Mouse (Mus musculus) forebrain, embryonic 10.5 days (tissue): Measurements from ENCODE around the gene Gm49721. TPM values are rescaled to one million over a fixed set of nuclear protein-coding genes. Genes with fewer than 3 reads are reported as not detected.
"Not testable (repeated sequence)": the region's sequence is repeated elsewhere in the genome, so short reads cannot be mapped to it uniquely, and the experiment has no call there.

Experiments
- DNase-seq: peaks from one replicate; pipeline ENCODE4 v3.0.0-alpha.2; 2017; ENCODE audit warnings: low spot score; ENCODE audit errors: extremely low spot score
- H3K27ac ChIP-seq: fragments of 300-500 bp; sonication (generic); 2 replicates; pipeline ENCODE4 v1.5.1; 2016; ENCODE audit warnings: mild to moderate bottlenecking
- H3K27me3 ChIP-seq: fragments of 300-500 bp; sonication (generic); 2 replicates; pipeline ENCODE4 v1.6.1; 2016; ENCODE audit warnings: mild to moderate bottlenecking; ENCODE audit not compliant: poor library complexity, severe bottlenecking
- H3K36me3 ChIP-seq: fragments of 300-500 bp; sonication (generic); replicated peaks from 2 replicates; pipeline ENCODE4 v1.6.1; 2016; ENCODE audit warnings: mild to moderate bottlenecking, moderate library complexity
- H3K4me1 ChIP-seq: fragments of 300-500 bp; sonication (generic); 2 replicates; pipeline ENCODE4 v1.6.1; 2016
- H3K4me3 ChIP-seq: fragments of 300-500 bp; sonication (generic); 2 replicates; pipeline ENCODE4 v1.5.1; 2016; ENCODE audit warnings: mild to moderate bottlenecking, moderate library complexity
- H3K9me3 ChIP-seq: fragments of 300-500 bp; sonication (generic); 2 replicates; pipeline ENCODE4 v1.6.1; 2016; ENCODE audit warnings: mild to moderate bottlenecking, moderate library complexity
- WGBS: fragments of 180-500 bp; shearing (Covaris S2); methylation state at CpG from one replicate; pipeline ENCODE4 v1.1.7; 2016; 5-methylcytosine and 5-hydroxymethylcytosine counted together
- polyA plus RNA-seq: library from polyadenylated mRNA; unstranded; fragments of >200 nt; fragmentation: Nextera tagmentation; extraction: Ambion mirVana; gene quantifications from 2 replicates; pipeline ENCODE4 v1.2.1, GENCODE M21; 2016

Gm49721 gene
- 0.31 TPM in 1 of 2 replicates, not detected in the other for polyA plus RNA-seq

- H3K4me3 ChIP-seq, result peak within 1 kb of the TSS; percentile 58
- not testable (repeated sequence) for H3K9me3 ChIP-seq, H3K36me3 ChIP-seq, H3K27me3 ChIP-seq, H3K4me1 ChIP-seq
- under 1% methylated on average over 57 of the region's 68 CpGs for WGBS
- peak within 1 kb of the TSS; percentile 85 for H3K27ac ChIP-seq
- DNase-seq, result peak; percentile 41
These were observed at the start of gene Gm49721 for GRCm38 (mm10) chr17:6978287-6979248. Gm49721 (plus strand) TSS chr17:6978904.

- 96% methylated on average over 7 of the region's 7 CpGs for whole genome bisulfite sequencing
- DNase-seq, H3K9me3 ChIP-seq, H3K36me3 ChIP-seq, H3K27me3 ChIP-seq, H3K27ac ChIP-seq, H3K4me1 ChIP-seq, H3K4me3 ChIP-seq: not testable (repeated sequence)
These were observed 47.1 kb upstream of the Gm49721 start for GRCm38 (mm10) chr17:6931625-6932024.

DNA sequence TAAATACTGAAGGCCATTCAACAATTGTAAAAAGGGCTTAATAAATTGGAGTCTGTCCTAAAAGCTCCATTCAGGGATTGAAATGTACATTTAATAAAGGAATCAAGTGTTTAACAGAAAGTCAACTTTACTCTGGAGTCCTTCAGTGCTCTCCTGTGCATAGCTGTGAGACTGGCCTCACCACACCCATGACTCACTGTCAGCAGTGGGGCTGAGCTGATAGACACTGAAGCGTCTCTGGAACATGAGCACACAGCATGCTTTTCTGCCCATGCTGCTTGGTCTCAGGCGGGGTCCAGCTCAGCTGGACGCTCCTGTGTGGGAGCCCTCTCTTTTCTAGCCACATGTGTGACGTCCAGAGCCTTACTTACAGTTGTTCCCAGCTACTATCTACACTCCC, 36.1 kb upstream of the Gm49721 start:
- not testable (repeated sequence) for H3K27me3 ChIP-seq, H3K9me3 ChIP-seq, H3K4me3 ChIP-seq, DNase-seq, H3K27ac ChIP-seq, H3K36me3 ChIP-seq, H3K4me1 ChIP-seq
- no CpG with 5 or more reads among the region's 4 CpGs for WGBS

GRCm38 (mm10) chr17:6947637-6947983, 31.1 kb upstream of the Gm49721 start:
- not testable (repeated sequence) for DNase-seq, H3K27ac ChIP-seq, H3K4me1 ChIP-seq, H3K9me3 ChIP-seq, H3K27me3 ChIP-seq, H3K36me3 ChIP-seq
- H3K4me3 ChIP-seq, result peak overlapping the region; percentile 62
- WGBS, result 0% methylated on average over 1 of the region's 8 CpGs

GRCm38 (mm10) chr17:6947984-6948768, 30.5 kb upstream of the Gm49721 start, which contains the start of gene Rsph3b:
Rsph3b (minus strand) TSS chr17:6948682.
- H3K27ac ChIP-seq, result peak within 1 kb of the TSS; percentile 87
- H3K36me3 ChIP-seq, H3K27me3 ChIP-seq, H3K4me1 ChIP-seq, H3K9me3 ChIP-seq: not testable (repeated sequence)
- peak within 1 kb of the TSS; percentile 62 for H3K4me3 ChIP-seq
- peak; percentile 91 for DNase-seq
- WGBS, result 1% methylated on average over 70 of the region's 73 CpGs

- H3K36me3 ChIP-seq, DNase-seq, H3K4me1 ChIP-seq, H3K9me3 ChIP-seq, H3K27me3 ChIP-seq: not testable (repeated sequence)
- WGBS, result 22% methylated on average over 9 of the region's 9 CpGs
- H3K4me3 ChIP-seq, result peak overlapping the region; percentile 62
- H3K27ac ChIP-seq, result peak overlapping the region; percentile 87
These were observed 29.9 kb upstream of the Gm49721 start for GRCm38 (mm10) chr17:6948769-6949228.

DNA sequence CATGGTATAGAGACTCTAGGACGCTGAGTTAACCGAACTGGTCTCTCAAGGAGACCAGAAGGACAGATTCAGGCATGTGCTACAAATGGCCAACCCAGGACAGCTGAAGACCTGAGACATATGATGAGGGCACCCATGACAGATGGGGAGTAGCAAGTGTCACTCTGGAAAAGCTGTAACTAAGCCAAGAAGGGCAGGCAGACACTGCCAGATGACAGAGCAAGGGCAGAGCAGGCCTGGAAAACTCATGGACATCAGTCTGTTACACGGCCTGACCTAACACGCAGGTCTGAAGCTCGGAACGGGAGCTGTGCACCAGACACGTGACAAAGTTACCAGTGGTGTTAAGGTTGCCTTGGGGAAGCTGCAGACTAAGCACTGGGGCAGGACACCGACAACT, 19.8 kb upstream of the Gm49721 start:
- DNase-seq, H3K9me3 ChIP-seq, H3K27me3 ChIP-seq, H3K4me1 ChIP-seq, H3K27ac ChIP-seq, H3K4me3 ChIP-seq: not testable (repeated sequence)
- WGBS, result 94% methylated on average over 7 of the region's 8 CpGs
- H3K36me3 ChIP-seq, result peaks cover 23% of the 10 kb centered on the region

GRCm38 (mm10) chr17:6959543-6960259, 19.0 kb upstream of the Gm49721 start:
- not testable (repeated sequence) for H3K27me3 ChIP-seq, DNase-seq, H3K27ac ChIP-seq, H3K4me1 ChIP-seq, H3K9me3 ChIP-seq
- 62% methylated on average over 5 of the region's 6 CpGs for WGBS
- H3K36me3 ChIP-seq, result peaks cover 21% of the 10 kb centered on the region
- H3K4me3 ChIP-seq, result peak overlapping the region; percentile 59

- not testable (repeated sequence) for DNase-seq, H3K27me3 ChIP-seq, H3K4me1 ChIP-seq, H3K9me3 ChIP-seq
- Histone ChIP-seq H3K4me3 (peak overlapping the region; percentile 59), H3K36me3 (peaks cover 14% of the 10 kb centered on the region), H3K27ac (peak overlapping the region; percentile 90; the same call in 1 of the 2 replicates)
- 0% methylated on average over 12 of the region's 12 CpGs for WGBS
These were observed 18.4 kb upstream of the Gm49721 start for GRCm38 (mm10) chr17:6960349-6960748.

GRCm38 (mm10) chr17:6960776-6961175, 17.9 kb upstream of the Gm49721 start, which contains the start of gene Tagap1:
Tagap1 (minus strand) TSS chr17:6961156.
- H3K4me1 ChIP-seq, H3K9me3 ChIP-seq, H3K27me3 ChIP-seq: not testable (repeated sequence)
- H3K4me3 ChIP-seq, result peak within 1 kb of the TSS; percentile 59
- H3K36me3 ChIP-seq, result peaks cover 12% of the 10 kb centered on the region
- peak within 1 kb of the TSS; percentile 90 for H3K27ac ChIP-seq
- DNase-seq, result peak; percentile 21
- WGBS, result 1% methylated on average over 43 of the region's 51 CpGs

GRCm38 (mm10) chr17:6961181-6962000, 17.3 kb upstream of the Gm49721 start:
- H3K36me3 ChIP-seq, H3K27ac ChIP-seq, H3K9me3 ChIP-seq, H3K4me1 ChIP-seq, H3K27me3 ChIP-seq: not testable (repeated sequence)
- DNase-seq, result peak; percentile 18
- H3K4me3 ChIP-seq, result peak overlapping the region; percentile 40
- WGBS, result 1% methylated on average over 22 of the region's 48 CpGs

GRCm38 (mm10) chr17:6962339-6962738, 16.4 kb upstream of the Gm49721 start:
- not testable (repeated sequence) for H3K36me3 ChIP-seq, H3K9me3 ChIP-seq, DNase-seq, H3K4me1 ChIP-seq, H3K27ac ChIP-seq, H3K4me3 ChIP-seq, H3K27me3 ChIP-seq
- WGBS, result 77% methylated on average over 4 of the region's 6 CpGs
